Mouse (Mus musculus): ENCODE data around the gene Mvd.

Mvd gene

DNA sequence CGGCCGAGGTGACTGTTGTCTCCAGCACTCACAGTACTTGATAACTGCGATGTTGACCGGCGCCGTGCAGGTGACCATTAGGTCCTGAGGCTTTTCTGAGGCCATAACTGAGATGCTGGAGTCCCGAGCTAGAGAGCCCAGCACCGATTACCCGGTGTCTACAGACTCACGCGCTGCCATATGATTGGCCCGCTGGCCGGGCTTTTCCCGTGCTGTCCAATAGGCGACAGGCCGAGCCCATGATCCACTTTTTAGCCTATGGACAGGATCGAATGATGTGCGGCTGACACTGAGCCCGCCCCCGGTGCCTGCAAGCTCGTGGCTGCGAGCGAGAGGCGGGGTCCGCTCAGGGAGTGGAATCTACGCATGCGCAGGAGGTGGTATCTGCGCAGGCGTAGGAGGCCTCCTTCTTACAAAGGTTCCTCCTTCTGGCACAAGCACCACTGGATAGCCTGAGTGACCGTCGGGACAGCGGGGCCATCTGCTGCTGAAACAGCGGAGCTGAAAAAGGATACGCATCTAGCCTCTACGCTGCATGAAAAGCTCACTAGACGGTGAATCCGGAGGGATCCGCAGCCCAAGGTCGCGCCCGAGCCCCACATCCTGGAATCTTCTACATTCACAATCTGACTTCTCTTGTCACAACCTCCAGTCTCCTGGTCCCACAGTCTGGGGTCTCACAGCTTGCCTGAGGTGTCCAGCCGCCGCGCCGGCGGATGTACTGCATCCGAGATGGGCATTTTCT, at the start of gene Mvd:
Mvd (minus strand) TSS at position 161 of the 745 bp plus-strand sequence.
- DNase-seq: peak; percentile 100

- no peak for DNase-seq
Measured at GRCm38 (mm10) chr8:122488387-122488786, 45.2 kb upstream of the Mvd start.

DNA sequence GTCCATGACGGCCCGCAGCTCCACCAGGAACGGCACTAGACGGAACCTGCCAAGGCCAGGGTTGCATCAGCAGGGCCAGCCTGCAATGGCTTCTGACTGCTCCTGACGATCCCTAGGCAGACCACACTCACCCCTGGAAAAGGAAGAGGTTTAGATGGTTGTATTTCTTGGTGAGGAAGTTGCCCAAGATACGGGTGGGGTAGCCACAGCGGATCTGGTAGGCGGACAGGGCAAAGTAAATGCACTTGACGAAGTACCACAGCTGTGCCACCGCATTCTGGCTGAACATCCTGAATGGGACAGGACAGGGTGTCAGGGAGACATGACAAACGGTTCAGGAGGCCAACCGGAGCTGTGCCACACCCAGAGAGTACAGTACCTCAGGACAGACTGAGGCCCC, 41.6 kb upstream of the Mvd start:
- DNase-seq: no peak

GRCm38 (mm10) chr8:122483877-122484276, 40.7 kb upstream of the Mvd start:
- no peak for DNase-seq

DNA sequence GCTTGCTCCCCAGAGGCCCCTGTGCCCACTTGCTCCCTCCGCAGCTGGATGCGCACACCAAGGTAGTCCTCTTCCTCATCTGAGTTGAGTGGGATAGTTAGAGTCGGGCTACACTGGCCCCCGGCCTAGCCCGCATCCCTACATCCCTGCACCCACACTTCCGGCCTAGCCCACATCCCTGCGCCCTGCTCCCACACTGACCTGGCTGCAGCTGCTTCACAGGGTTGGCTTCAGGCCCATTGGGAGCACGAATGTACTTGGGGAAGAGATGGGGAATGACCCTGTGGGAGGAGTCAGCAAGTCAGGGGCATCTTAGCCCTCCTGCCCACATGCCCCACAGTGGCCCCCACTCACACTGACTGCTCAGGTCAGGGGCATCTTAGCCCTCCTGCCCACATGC, 39.2 kb upstream of the Mvd start:
- DNase-seq: no peak

GRCm38 (mm10) chr8:122475580-122476320, 32.5 kb upstream of the Mvd start, which contains the start of the genes Rnf166 and Ctu2:
TSS of gene Rnf166 (minus strand) at chr8:122476064.
TSS of gene Ctu2 (plus strand) at chr8:122476143.
- DNase-seq: peak; percentile 87

DNA sequence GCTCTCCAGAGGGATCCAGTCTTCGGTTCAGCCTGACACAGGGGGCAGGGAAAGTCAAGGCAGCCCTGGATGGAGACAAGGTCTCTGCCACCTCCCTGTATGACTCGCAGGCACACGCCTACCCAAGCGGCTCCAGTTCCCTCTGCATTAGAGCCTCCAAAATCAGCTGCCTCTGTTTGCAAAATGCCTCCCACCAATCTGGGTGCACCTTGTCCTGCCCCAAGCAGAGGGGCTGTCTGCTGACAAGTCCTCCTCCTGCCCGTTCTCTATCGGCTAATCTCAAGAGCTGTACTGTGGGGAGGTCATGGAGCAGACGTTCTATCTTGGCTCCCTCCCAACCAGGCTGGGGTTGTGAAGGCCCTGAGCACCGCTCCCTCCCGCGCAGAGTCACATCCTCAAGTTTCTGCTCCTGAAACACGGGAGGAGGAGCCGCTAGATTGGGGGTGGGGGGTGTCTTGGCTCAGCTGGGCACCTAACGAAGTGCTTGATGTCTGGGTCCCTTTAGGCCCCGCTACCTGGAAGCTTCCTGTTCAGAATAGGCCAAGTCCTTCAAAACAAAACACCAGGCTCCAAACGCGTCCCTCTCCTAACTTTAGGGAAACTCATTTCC, 31.8 kb upstream of the Mvd start:
- DNase-seq: peak; percentile 60

- DNase-seq: no peak
Measured at GRCm38 (mm10) chr8:122473911-122474421, 30.7 kb upstream of the Mvd start.

DNA sequence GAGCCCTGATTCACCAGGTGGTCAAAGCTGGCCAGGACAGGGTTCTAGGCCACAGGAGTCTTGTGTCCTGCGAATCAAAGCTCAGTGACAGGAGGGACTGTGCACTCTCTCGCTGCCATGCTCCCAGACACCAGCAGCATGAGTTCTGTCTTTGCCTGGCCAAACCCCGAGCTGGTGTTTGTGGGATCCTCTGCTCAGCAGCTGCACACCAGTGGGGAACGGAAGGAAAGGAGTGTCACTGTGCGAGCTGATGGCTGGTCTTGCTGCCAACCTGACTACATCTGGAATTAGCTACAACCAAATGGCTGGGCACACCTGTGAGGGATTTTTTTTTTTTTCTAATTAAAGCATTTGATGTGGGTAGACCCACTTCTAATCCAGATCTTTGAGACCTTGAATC, 27.5 kb upstream of the Mvd start:
- DNase-seq: no peak

GRCm38 (mm10) chr8:122469965-122470364, 26.7 kb upstream of the Mvd start:
- no peak for DNase-seq

DNA sequence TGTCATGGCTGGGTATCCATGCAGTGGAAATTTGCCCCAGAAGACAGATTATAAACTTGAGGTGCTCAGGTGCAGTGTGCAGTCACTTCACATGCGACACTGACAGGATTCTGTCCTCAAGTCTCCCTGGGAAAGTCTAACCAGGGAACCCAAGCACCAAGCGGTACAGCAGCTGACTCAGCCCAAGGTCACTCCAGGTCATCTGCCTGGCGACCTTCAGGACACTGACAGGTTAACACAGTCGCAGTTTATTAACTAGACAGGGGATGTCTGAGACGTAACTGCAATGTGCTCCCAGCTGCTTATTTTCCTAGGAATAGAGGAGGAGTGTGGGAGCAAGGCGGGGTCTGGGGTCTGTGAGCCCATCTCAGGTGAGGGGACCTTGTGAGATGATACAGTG, 26.2 kb upstream of the Mvd start:
- DNase-seq: no peak

DNA sequence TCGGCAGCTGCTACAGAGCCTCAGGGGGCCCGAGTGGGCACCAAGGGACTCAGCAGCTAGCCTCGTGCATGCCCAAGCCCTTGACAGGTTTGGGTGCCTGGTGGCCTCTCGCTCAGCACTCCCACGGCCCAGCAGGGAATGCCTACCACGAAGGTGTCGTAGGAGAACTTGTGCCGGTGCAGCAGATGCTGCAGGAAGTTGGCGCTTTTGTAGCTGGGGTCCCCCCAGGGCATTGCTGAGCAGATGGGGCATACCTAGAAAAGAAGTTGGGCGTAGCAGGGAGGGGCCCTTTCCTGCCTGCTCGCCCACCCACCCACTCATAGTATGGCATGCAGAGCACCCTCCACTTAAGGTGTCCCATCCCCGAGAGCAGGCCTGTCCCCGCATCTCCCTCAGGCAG, 24.6 kb upstream of the Mvd start:
- no peak for DNase-seq

GRCm38 (mm10) chr8:122464985-122465384, 21.8 kb upstream of the Mvd start:
- DNase-seq: no peak

DNA sequence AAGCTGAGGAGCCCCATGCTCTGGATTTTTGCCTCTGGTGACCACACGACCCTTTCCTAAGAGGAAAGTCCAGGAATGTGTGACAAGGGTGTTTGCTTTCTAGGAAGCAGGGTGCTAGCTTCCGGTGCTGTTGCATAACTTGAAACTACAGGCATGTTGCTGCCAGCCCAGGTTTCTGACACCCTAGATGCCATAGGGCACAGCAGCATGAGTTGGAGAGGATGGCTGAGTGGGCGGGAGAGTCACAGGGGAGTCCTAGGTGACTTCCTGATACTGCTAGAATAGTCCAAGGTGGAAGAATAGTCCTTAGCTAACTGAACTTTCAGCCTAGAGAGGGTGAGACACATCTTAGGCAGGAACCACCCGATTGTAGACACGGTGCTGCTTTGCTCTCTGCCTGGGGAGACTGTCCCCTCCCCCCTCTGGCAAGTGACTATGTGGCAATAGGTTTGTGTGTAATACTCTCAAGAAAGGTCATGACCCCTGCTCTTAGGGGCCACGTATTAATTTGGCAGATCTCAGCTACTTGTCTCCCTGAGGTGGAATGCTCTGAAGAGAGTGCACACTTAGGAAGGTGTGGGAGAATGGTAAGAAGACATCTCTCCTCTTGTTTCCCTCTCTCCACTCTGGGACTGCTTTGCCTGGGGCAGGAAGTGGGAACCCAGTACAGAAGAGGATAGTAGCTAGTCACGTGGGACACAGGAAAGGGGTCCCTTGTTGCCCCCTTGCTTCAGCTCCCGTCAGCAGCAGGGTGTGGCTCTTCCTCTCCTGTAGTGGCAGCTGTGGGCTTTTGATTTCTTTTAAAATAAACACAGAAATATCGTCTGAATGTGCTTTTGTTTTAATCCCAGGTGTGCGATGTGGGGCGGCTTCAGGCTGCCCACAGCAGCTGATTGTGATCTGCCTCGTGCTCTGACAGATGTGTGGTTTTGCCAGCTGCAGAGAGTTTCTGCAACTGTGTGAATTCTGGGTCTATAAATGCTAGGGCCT, 20.7 kb upstream of the Mvd start:
- no peak for DNase-seq

DNA sequence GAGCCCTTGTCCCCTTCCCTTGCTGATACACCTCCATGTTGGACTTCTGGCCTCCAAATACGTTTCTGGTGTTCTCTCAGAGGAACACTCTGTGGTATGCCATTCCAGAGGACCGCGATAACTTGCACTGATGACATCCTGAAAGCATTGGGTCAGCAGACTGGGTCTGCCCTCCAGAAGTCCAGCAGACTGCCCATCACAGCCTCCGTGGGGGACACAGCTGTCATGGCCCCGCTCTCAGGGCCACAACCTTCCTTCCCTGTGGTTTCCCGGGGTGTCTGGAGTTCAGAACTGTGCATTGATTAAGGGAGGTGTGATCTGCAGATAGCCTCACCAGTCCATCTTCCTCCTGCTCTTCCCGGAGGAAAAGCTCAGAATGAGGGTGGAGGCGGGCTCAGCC, 19.3 kb upstream of the Mvd start:
- no peak for DNase-seq

- DNase-seq: no peak
Measured at GRCm38 (mm10) chr8:122461473-122462148, 18.4 kb upstream of the Mvd start.

- peak; percentile 72 for DNase-seq
Measured at GRCm38 (mm10) chr8:122460524-122461472, 17.6 kb upstream of the Mvd start, which contains the start of gene Snai3. TSS of gene Snai3 (minus strand) at chr8:122460733.

DNA sequence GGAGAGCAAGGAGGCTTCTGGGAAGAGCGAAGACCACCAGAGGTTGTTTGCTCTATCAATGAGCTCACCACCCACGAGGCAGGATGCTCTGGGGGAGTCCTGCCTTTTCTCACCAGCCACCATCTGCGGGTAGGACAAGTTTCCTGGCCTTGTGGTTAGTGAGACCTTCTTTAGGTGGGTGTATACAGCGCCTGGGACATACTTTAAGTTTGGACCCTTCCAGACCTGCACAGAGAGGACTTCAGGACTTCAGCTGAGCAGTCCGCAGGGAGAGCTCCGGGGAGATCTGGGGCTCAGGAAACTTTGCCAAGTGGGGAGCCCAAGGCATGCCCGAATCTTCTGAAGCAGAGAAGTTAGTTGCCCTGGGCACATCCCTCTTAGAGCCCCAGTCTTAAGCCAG, 16.8 kb upstream of the Mvd start:
- no peak for DNase-seq

- DNase-seq: no peak
Measured at GRCm38 (mm10) chr8:122459218-122459900, 16.1 kb upstream of the Mvd start.

DNA sequence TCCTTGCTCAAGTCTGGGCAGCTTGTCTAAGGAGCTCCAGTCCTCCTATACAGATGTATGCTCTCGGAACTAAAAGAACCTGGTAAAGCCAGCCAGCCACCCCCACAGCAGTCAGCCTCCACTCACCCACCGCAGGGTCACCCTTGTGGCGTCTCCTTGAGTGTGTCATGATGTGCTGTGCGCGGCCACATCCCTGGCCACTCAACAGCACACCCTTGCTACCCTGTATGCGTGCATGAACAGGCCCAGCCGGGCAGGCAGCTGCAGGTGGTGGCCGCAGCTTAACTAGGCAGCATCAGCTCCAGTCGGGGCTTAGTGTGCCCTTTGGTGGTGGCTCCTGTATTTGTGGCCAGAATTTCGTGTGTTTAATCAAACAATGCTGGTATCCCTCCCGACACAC, 13.9 kb upstream of the Mvd start:
- no peak for DNase-seq
